Mouse (Mus musculus) heart, embryonic 14.5 days (tissue): ENCODE data around the gene Gm28051. TPM values are rescaled to one million over a fixed set of nuclear protein-coding genes. Genes with fewer than 3 reads are reported as not detected.

ENCODE experiments used
- ATAC-seq: fragments of 200-750 bp; cut with Nextera tagmentation; 2 replicates; pipeline ENCODE4 v1.8.0; 2017; ENCODE audit warnings: low read depth, moderate TSS enrichment; ENCODE audit not compliant: insufficient number of reproducible peaks, insufficient read depth, low FRiP score
- H3K27ac ChIP-seq, 2 experiments: fragments of 200-500 bp in 1 of 2; fragments of 300-500 bp in 1 of 2; sonication (generic) in 1 of 2; replicated peaks in 1 of 2; 2 replicates each; pipeline ENCODE4 v1.5.1; 2012 to 2014; ENCODE audit warnings: low read depth in 2 of 2, low read length in 2 of 2, control low read depth in 1 of 2, mild to moderate bottlenecking in 1 of 2, mixed read lengths in 1 of 2; ENCODE audit not compliant: control insufficient read depth in 1 of 2, insufficient read depth in 1 of 2
- H3K27me3 ChIP-seq: fragments of 300-500 bp; sonication (generic); 2 replicates; pipeline ENCODE4 v1.6.1; 2014; ENCODE audit warnings: mild to moderate bottlenecking, low read length, control low read depth; ENCODE audit not compliant: control insufficient read depth, insufficient read depth
- H3K36me3 ChIP-seq: fragments of 300-500 bp; sonication (generic); 2 replicates; pipeline ENCODE4 v1.6.1; 2014; ENCODE audit warnings: mild to moderate bottlenecking, control low read depth, low read length, mixed read lengths; ENCODE audit not compliant: control insufficient read depth, insufficient read depth
- H3K4me1 ChIP-seq, 2 experiments: fragments of 200-500 bp in 1 of 2; fragments of 300-500 bp in 1 of 2; sonication (generic) in 1 of 2; 2 replicates each; pipeline ENCODE4 v1.6.1; 2012 to 2014; ENCODE audit warnings: low read length in 2 of 2, control low read depth in 1 of 2, mixed read lengths in 1 of 2; ENCODE audit not compliant: control insufficient read depth in 2 of 2, insufficient read depth in 2 of 2
- H3K4me2 ChIP-seq: fragments of 300-500 bp; sonication (generic); 2 replicates; pipeline ENCODE4 v1.6.1; 2014; ENCODE audit warnings: mild to moderate bottlenecking, low read length
- H3K4me3 ChIP-seq, 2 experiments: fragments of 200-500 bp in 1 of 2; fragments of 300-500 bp in 1 of 2; sonication (generic) in 1 of 2; 2 replicates each; pipeline ENCODE4 v1.5.1; 2012 to 2014; ENCODE audit warnings: low read length in 2 of 2, mild to moderate bottlenecking in 2 of 2, control low read depth in 1 of 2, low read depth in 1 of 2, moderate library complexity in 1 of 2; ENCODE audit not compliant: control insufficient read depth in 1 of 2, insufficient read depth in 1 of 2
- H3K9ac ChIP-seq: fragments of 300-500 bp; sonication (generic); 2 replicates; pipeline ENCODE4 v1.6.1; 2014; ENCODE audit warnings: mild to moderate bottlenecking, low read length
- H3K9me3 ChIP-seq: fragments of 300-500 bp; sonication (generic); 2 replicates; pipeline ENCODE4 v1.6.1; 2016; ENCODE audit warnings: low read length, control low read depth; ENCODE audit not compliant: control insufficient read depth
- WGBS: fragments of 180-500 bp; shearing (Covaris S2); extraction: QIAGEN DNeasy Blood & Tissue Kit; methylation state at CpG from one replicate; pipeline ENCODE4 v1.1.7; 2014; 5-methylcytosine and 5-hydroxymethylcytosine counted together
- polyA plus RNA-seq: library from polyadenylated mRNA; unstranded; fragments of >200 nt; fragmentation: Nextera tagmentation; extraction: Ambion mirVana; gene quantifications from 2 replicates; pipeline ENCODE4 v1.2.1, GENCODE M21; 2014

The Gm28051 gene
- polyA plus RNA-seq, 1 experiment from 2014 or later = not detected

GRCm38 (mm10) chr12:102683438-102683837 is 74.1 kb downstream of the Gm28051 start:
- peaks cover 33 to 38% of the 10 kb centered on the region in 2 experiments for H3K4me1 ChIP-seq
- no peak overlapping the region for H3K27ac ChIP-seq
- ATAC-seq = no peak
- H3K27me3 ChIP-seq = no peaks in the 10 kb centered on the region
- no peak overlapping the region for H3K4me2 ChIP-seq
- no peak overlapping the region for H3K9ac ChIP-seq
- H3K36me3 ChIP-seq = no peaks in the 10 kb centered on the region
- H3K9me3 ChIP-seq = no peaks in the 10 kb centered on the region
- no peak overlapping the region for H3K4me3 ChIP-seq
- WGBS = 85% methylated on average over 6 of the region's 6 CpGs

- H3K36me3 ChIP-seq = no peaks in the 10 kb centered on the region
- no peaks in the 10 kb centered on the region for H3K27me3 ChIP-seq
- H3K4me1 ChIP-seq = peaks cover 33 to 38% of the 10 kb centered on the region in 2 experiments
- 80% methylated on average over 7 of the region's 7 CpGs for WGBS
- no peaks in the 10 kb centered on the region for H3K9me3 ChIP-seq
- no peak for ATAC-seq
- H3K9ac ChIP-seq = no peak overlapping the region
- no peak overlapping the region for H3K4me2 ChIP-seq
- peak overlapping the region in 1 of 2 experiments; percentile 66; a peak in 1 of 4 replicates for H3K27ac ChIP-seq
- H3K4me3 ChIP-seq = no peak overlapping the region
Measured at GRCm38 (mm10) chr12:102682722-102683299, 74.8 kb downstream of the Gm28051 start.

GRCm38 (mm10) chr12:102682085-102682484 is 75.5 kb downstream of the Gm28051 start:
- H3K9me3 ChIP-seq = no peaks in the 10 kb centered on the region
- H3K27me3 ChIP-seq = no peaks in the 10 kb centered on the region
- ATAC-seq = peak; percentile 66
- no peak overlapping the region for H3K9ac ChIP-seq
- no peak overlapping the region for H3K4me2 ChIP-seq
- no peaks in the 10 kb centered on the region for H3K36me3 ChIP-seq
- peaks cover 33 to 38% of the 10 kb centered on the region in 2 experiments for H3K4me1 ChIP-seq
- peak overlapping the region; percentile 51 to 66 for H3K27ac ChIP-seq
- H3K4me3 ChIP-seq = no peak overlapping the region
- 23% methylated on average over 5 of the region's 5 CpGs for WGBS

- Histone ChIP-seq H3K4me3 (no peak overlapping the region), H3K4me1 (peaks cover 33 to 38% of the 10 kb centered on the region in 2 experiments), H3K4me2 (no peak overlapping the region), H3K9ac (no peak overlapping the region), H3K27ac (peak overlapping the region; percentile 51 to 66; a peak in 3 of 4 replicates), H3K36me3 (no peaks in the 10 kb centered on the region), H3K9me3 (no peaks in the 10 kb centered on the region), H3K27me3 (no peaks in the 10 kb centered on the region)
- ATAC-seq = no peak
- 76% methylated on average over 7 of the region's 7 CpGs for WGBS
Measured at GRCm38 (mm10) chr12:102681590-102681989, 76.0 kb downstream of the Gm28051 start.

GRCm38 (mm10) chr12:102678820-102679219 is 78.7 kb downstream of the Gm28051 start:
- ATAC-seq = no peak
- H3K27ac ChIP-seq = no peak overlapping the region
- H3K9me3 ChIP-seq = no peaks in the 10 kb centered on the region
- H3K4me1 ChIP-seq = peaks cover 22 to 29% of the 10 kb centered on the region in 2 experiments
- no peak overlapping the region for H3K4me2 ChIP-seq
- no peaks in the 10 kb centered on the region for H3K36me3 ChIP-seq
- H3K27me3 ChIP-seq = no peaks in the 10 kb centered on the region
- no peak overlapping the region for H3K9ac ChIP-seq
- H3K4me3 ChIP-seq = no peak overlapping the region
- 68% methylated on average over 6 of the region's 6 CpGs for WGBS

- peaks cover 14 to 20% of the 10 kb centered on the region in 2 experiments for H3K4me1 ChIP-seq
- H3K9me3 ChIP-seq = no peaks in the 10 kb centered on the region
- H3K4me2 ChIP-seq = no peak overlapping the region
- ATAC-seq = no peak
- no peaks in the 10 kb centered on the region for H3K36me3 ChIP-seq
- no peak overlapping the region for H3K27ac ChIP-seq
- no peak overlapping the region for H3K9ac ChIP-seq
- H3K27me3 ChIP-seq = no peaks in the 10 kb centered on the region
- WGBS = 85% methylated on average over 3 of the region's 3 CpGs
- no peak overlapping the region for H3K4me3 ChIP-seq
Measured at GRCm38 (mm10) chr12:102677089-102677488, 80.5 kb downstream of the Gm28051 start.

GRCm38 (mm10) chr12:102674556-102674955 is 83.0 kb downstream of the Gm28051 start:
- ATAC-seq = no peak
- Histone ChIP-seq H3K9me3 (no peaks in the 10 kb centered on the region), H3K9ac (no peak overlapping the region), H3K4me2 (no peak overlapping the region), H3K4me1 (peaks cover 0 to 9% of the 10 kb centered on the region in 2 experiments; a peak in 3 of 4 replicates), H3K4me3 (no peak overlapping the region), H3K27ac (no peak overlapping the region), H3K36me3 (no peaks in the 10 kb centered on the region), H3K27me3 (no peaks in the 10 kb centered on the region)
- WGBS = 89% methylated on average over 10 of the region's 10 CpGs

- no peaks in the 10 kb centered on the region for H3K27me3 ChIP-seq
- 63% methylated on average over 13 of the region's 13 CpGs for WGBS
Measured at GRCm38 (mm10) chr12:102674123-102674522, 83.4 kb downstream of the Gm28051 start.

More at GRCm38 (mm10) chr12:102674123-102674522, 83.4 kb downstream of the Gm28051 start:
- no peak overlapping the region for H3K9ac ChIP-seq
- no peak overlapping the region for H3K27ac ChIP-seq
- H3K36me3 ChIP-seq = no peaks in the 10 kb centered on the region
- no peak overlapping the region for H3K4me3 ChIP-seq
- peaks cover 0 to 9% of the 10 kb centered on the region in 2 experiments; a peak in 3 of 4 replicates for H3K4me1 ChIP-seq
- ATAC-seq = no peak
- no peaks in the 10 kb centered on the region for H3K9me3 ChIP-seq
- no peak overlapping the region for H3K4me2 ChIP-seq
